In the genomic region with DNA sequence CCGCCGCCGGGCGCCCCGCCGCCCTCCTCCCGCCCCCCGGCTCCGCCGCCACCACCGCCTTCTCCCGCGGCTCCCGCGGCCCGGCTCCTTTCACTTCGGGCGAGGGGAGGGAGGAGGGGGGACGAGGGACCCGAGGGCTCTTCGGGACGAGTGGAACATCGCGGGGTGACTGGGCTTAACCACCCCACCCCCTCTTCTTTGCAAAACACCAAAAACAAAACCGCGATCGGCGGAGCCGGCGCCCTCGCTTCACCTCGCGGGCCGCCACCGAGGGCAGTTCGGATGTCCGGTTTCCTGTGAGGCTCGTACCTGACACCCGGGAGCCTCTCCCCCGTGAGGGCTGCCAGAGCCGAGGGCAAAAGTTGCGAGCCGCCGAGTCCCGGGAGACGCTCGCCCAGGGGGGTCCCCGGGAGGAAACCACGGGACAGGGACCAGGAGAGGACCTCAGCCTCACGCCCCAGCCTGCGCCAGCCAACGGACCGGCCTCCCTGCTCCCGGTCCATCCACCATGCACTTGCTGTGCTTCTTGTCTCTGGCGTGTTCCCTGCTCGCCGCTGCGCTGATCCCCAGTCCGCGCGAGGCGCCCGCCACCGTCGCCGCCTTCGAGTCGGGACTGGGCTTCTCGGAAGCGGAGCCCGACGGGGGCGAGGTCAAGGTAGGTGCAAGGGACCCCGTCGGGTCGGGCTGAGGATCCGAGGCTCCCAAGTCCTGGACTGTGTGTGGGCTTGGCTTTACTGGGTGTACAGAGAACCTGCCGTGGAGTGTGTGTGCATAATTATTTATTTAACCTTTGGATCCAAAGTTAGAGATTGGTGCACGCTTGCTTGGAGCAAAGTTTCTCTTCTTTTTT, we compare ENCODE assay signal across 8 mouse cellular contexts. TPM values are rescaled to one million over a fixed set of nuclear protein-coding genes. Genes with fewer than 3 reads are reported as not detected.
DNase-seq lines count a peak whose midpoint lies in the region; ATAC-seq and TF ChIP-seq lines count a peak whose summit lies in the region.

A gene (plus strand): TSS at position 336 of the 850 bp plus-strand sequence.

- H3K9me3 ChIP-seq in G1E (replicated peaks), result peaks cover 11% of the 10 kb centered on the region
- no peaks in the 10 kb centered on the region for H3K9me3 ChIP-seq in forebrain, postnatal 0 days (ENCODE audit: low read length)

- H3K4me2 ChIP-seq in forebrain, postnatal 0 days (ENCODE audit: low read depth), result peak within 1 kb of the TSS; percentile 92

- H3K36me3 ChIP-seq in G1E (replicated peaks) (no peaks in the 10 kb centered on the region), macrophage (ENCODE audit: inconsistent target) (no peaks in the 10 kb centered on the region)
- H3K36me3 ChIP-seq in forebrain, postnatal 0 days (ENCODE audit: insufficient read depth), result no peaks in the 10 kb centered on the region

- TF ChIP-seq CTCF in G1E (IDR thresholded peaks at IDR 0.05; ENCODE audit: low read depth, low read length), result no peak
- no peak for TF ChIP-seq CTCF in forebrain, postnatal 0 days (IDR thresholded peaks at IDR 0.05; ENCODE audit: low read depth)
- TF ChIP-seq CTCF in left cerebral cortex, adult 2 months (IDR thresholded peaks at IDR 0.05), result no peak

- intact Hi-C loops in heart, postnatal 36 days (cut with DNase I), result loop anchor here (1.0 to 10.0 kb wide), 4 partner anchors 75 to 563 kb away; a partner anchor contains a TSS
- intact Hi-C loops in left cerebral cortex, adult 2 months (cut with DNase I), result loop anchor here (2.0 to 5.0 kb wide), 2 partner anchors 209 to 415 kb away; no protein-coding TSS in a partner anchor

- H3K4me1 ChIP-seq in G1E (ENCODE audit: insufficient read depth, low read depth, low read length), result no peaks in the 10 kb centered on the region
- no peaks in the 10 kb centered on the region for H3K4me1 ChIP-seq in forebrain, postnatal 0 days (ENCODE audit: insufficient read depth)

- H3K9ac ChIP-seq in forebrain, postnatal 0 days, result peak within 1 kb of the TSS; percentile 68

- H3K79me2 ChIP-seq in macrophage (ENCODE audit: inconsistent target), result no peaks in the 10 kb centered on the region

- H3K27ac ChIP-seq in forebrain, postnatal 0 days (ENCODE audit: low read depth, low read length), result peak within 1 kb of the TSS; percentile 45
- peak within 1 kb of the TSS; percentile 62 for H3K27ac ChIP-seq in left cerebral cortex, adult 2 months
- H3K27ac ChIP-seq in macrophage, result no peak within 1 kb of the TSS

- under 1% methylated on average over 61 of the region's 79 CpGs for WGBS in forebrain, postnatal 0 days
- WGBS in macrophage (ENCODE audit: missing documents), result 2% methylated on average over 65 of the region's 79 CpGs

- no peak for ATAC-seq in G1E (ENCODE audit: extremely low read depth, insufficient number of reproducible peaks, low FRiP score, poor library complexity, severe bottlenecking)
- ATAC-seq in forebrain, postnatal 0 days, result peak; percentile 69

- no peak for DNase-seq in G1E (ENCODE audit: low spot score)
- peak; percentile 15 for DNase-seq in cerebellum, adult 11-12 months
- peak; percentile 27 for DNase-seq in forebrain, postnatal 0 days
- peak; percentile 62 to 74 for DNase-seq in heart, postnatal 36 days
- DNase-seq in left cerebral cortex, adult 2 months (ENCODE audit: extremely low spot score in 1 of 2, low spot score in 2 of 2), result peak; percentile 32 to 39
- DNase-seq in right cerebral cortex, adult 18-20 months, result peak; percentile 35
- peak; percentile 11 for DNase-seq in urinary bladder, postnatal 10 days (ENCODE audit: low spot score)

- no peaks in the 10 kb centered on the region for H3K27me3 ChIP-seq in G1E (ENCODE audit: insufficient read depth, low read length)
- H3K27me3 ChIP-seq in forebrain, postnatal 0 days (ENCODE audit: insufficient read depth, low read length), result no peaks in the 10 kb centered on the region

- peak within 1 kb of the TSS; percentile 20; the same call in 1 of the 2 replicates for H3K4me3 ChIP-seq in G1E (ENCODE audit: low read depth, low read length)
- peak within 1 kb of the TSS; percentile 83 for H3K4me3 ChIP-seq in forebrain, postnatal 0 days (ENCODE audit: low read depth, low read length)
- peak within 1 kb of the TSS; percentile 88 for H3K4me3 ChIP-seq in left cerebral cortex, adult 2 months
- H3K4me3 ChIP-seq in macrophage (ENCODE audit: inconsistent target), result peak within 1 kb of the TSS; percentile 26

RNA-seq across cellular contexts. Expression of the gene that starts here (rescaled TPM):
- total RNA-seq in G1E (2014; fragmentation: Nextera tagmentation) (not detected in 2 replicates), G1E (2017) (0.22 TPM in 1 of 2 replicates, not detected in the other)
- polyA plus RNA-seq in G1E (2012) (not detected in 2 replicates), macrophage (2018) (not detected in 3 replicates)
- 8.2 and 8.8 TPM in 2 replicates for total RNA-seq in forebrain, postnatal 0 days (2014; rRNA removed)
- 4.7 and 4.9 TPM in 2 replicates for polyA plus RNA-seq in forebrain, postnatal 0 days (2015; fragmentation: Nextera tagmentation; extraction: Ambion mirVana)
- 1 to 10 TPM; 6.6 to 8.4 TPM for total RNA-seq in heart, postnatal 36 days (2021)
- total RNA-seq in left cerebral cortex, adult 2 months (2021), result 1 to 10 TPM; 3.3 to 4.3 TPM
- total RNA-seq in macrophage (2018; cell fraction: chromatin; rRNA removed), result 1 to 10 TPM in 1 of 26 experiments, not detected in 25; 1.2 TPM
- under 1 TPM in 3 of 26 experiments, not detected in 23; 0.03 to 0.08 (median 0.07) TPM for total RNA-seq in macrophage (2018; cell fraction: cytosol; rRNA removed)
- total RNA-seq in macrophage (2018; cell fraction: nucleus; rRNA removed), result under 1 TPM in 1 of 26 experiments, not detected in 25; 0.63 TPM

Comparison
In these comparisons a context has a peak if more than half of its experiments do, and no peak if none do; other contexts are left out.
1. H3K4me3 ChIP-seq: peak in every context shown above with its lines; median percentile 88 in left cerebral cortex, adult 2 months; 83 in forebrain, postnatal 0 days; 26 in macrophage; 20 in G1E.